Mouse (Mus musculus): ENCODE results near the gene Arid4a.
"Not testable (repeated sequence)": the region's sequence is repeated elsewhere in the genome, so short reads cannot be mapped to it uniquely, and the experiment has no call there.

Arid4a gene

DNA sequence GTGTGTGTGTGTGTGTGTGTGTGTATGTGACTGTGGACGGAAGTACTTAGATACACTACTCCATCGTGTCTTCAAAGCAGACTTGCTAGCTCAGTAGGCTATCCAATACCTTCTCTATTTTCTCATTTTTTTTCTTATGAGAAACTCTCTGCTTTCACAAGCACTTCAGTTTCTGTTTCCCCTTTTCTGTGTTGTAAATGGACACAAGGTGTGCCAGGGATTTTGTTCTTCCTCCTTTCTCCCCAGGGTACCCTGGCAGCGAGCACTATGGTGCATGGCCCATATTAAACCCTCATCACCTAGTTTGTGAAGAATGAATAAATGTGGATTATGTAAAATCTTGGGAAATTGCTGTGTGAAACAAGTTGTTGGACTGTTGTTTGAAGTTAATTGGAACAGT, 39.7 kb downstream of the Arid4a start:
- no peak for DNase-seq

DNA sequence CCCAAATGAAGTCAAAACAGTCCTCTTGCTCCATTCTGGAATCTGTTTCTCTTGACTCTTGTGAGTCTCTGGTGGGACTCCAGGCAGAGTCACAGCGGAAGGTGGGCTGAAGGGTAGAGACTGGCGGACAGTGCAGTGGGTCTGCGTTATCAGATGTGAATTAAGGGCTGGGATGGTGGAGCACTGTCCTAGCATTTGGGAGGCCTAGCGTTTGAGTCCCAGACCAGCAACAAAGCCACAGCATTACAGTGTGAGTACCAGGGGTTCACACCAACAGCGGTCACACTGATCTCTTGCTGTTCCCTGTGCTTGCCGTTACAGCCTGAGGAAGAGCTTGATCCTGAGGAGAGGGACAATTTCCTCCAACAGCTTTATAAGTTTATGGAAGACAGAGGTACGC, 44.0 kb downstream of the Arid4a start:
- DNase-seq, result no peak

DNA sequence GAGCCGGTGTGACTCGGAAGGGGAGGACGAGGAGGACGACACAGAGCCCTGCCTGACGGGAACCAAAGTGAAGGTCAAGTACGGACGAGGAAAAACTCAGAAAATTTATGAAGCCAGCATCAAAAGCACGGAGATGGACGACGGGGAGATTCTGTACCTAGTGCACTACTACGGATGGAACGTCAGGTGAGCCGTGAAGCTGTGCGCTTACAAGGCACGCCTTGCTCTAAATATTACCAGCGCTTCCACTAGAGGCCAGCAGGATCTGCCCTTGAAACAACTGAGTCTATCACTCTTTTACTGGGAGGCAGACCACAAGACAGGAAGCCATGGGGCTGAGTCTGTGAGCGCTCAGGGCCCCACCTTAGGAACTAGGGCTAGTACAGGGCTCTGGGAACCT, 54.1 kb downstream of the Arid4a start:
- DNase-seq, result no peak

DNA sequence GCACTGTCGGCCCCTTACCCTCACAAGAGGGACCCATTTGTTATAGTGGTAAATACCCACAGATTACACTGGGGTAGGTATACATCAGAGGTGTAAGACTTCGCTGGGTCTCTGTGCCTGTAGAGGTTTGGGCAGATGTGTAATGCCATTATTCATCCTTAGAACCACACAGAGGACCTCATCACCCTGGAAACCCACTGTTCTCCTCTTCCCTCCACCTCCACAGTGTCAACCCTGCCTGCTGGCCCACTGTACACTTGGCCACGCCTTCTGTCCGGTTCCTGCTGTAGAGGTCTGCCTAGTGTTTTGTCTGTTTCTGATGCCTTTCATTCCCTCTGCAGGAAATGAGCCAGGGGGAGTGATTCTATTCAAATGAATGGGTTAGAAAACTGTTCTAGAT, 56.3 kb downstream of the Arid4a start:
- DNase-seq, result no peak

DNA sequence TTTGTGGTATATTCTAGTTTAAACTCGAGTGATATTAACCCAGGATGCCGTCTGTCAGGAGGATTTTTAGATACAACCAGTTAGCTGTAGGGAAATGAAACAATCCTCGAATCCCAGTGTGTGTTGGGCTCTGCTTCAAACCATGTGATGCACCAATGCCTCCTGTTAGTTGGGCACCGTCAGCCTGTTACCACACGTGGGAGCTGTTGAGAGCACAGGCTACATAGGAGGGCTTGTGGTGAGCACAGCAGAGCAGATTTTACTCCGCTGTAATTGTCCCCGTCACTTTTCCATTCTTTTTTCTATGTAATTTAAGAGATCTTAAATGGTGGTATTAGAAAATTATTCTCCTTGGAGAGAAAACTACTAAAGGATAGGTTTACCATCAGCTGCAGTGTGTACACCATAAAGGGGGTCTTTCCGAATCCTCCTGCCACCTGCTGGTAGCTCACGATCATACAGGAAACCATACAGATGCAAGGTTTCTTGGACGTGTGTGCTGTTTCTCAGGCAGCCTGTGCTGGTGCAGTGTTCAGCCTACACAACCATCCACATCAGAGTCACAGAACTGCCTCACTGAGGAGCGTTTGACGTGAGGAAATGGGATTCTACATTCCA, 57.4 kb downstream of the Arid4a start:
- DNase-seq, result peak; percentile 46

DNA sequence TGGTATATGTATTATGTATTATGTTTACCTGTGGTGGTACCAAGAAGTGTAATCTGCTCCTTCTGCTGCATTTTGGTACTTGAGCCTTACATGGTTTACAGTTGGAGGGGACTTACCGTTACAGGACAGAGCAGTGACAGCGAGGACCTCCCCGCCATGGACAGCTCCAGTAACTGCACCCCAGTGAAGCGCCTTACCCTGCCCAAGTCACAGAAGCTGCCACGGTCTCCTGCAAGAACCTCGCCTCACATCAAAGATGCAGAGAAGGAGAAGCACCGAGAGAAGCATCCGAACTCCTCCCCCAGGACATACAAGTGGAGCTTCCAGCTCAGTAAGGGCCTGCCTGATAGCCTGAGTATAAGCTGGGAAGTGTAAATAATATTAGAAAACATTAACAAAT, 70.5 kb downstream of the Arid4a start:
- no peak for DNase-seq

DNA sequence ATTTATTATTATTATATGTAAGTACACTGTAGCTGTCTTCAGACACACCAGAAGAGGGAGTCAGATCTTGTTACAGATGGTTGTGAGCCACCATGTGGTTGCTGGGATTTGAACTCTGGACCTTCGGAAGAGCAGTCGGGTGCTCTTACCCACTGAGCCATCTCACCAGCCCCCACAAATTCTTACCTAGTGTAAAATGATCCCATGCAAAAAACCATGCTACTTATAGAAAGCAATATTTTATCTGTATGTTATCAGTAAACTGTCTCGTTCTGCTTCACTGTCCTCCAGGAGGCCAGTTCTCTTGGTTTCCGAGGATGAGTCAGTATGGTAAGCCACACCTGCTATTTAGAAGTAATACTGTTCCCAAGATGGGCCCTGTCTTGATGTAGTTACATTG, 88.5 kb downstream of the Arid4a start:
- not testable (repeated sequence) for DNase-seq

DNA sequence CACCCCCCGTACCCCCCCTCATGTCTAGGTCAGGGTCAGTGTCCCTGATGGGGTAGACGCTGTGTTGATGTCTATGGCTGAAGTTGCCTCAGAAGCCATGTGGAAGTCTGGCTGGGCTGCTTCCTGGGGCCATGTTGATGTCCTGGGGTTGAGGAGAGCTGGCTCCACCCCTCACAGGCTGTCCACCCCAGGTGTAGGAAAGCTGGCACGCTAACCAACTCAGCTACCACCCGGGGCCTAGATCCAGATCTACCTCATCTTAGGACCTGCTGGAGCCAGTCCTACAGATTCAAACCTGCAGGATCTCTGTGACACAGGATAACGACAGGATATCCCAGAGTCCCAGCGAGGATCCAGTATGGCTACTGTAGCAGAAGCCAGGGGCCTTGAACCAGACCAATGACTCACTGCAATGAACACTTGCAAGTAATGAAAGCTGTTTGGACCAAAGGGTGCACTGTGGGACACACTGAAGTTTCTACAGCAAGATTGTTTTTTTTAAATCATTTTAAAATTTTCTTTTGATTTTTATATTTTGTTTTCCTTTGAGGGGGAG, 91.5 kb downstream of the Arid4a start:
- no peak for DNase-seq

DNA sequence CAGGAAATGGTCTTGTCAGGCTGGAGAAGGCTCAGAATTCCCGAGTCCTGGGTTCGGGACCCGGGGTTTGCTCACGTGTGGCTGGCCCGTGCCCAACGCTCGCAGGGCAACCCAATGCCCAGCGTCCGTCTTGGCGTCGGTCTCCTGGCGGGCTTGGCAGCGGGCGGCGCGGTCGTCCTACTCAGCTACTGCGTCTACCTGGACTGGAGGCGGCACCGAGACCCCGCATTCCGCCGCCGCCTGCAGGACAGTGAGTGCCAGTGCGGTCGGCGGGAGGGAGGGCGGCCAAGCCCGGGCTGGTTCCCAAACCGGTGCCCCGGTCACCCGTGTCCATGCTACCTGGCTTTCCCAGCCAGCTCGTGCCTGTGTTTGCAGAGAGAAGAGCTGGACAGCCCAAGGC, 95.5 kb downstream of the Arid4a start, which contains the start of gene Tomm20l:
TSS of gene Tomm20l (plus strand) at position 98 of the 400 bp plus-strand sequence.
- DNase-seq, result peak; percentile 77

DNA sequence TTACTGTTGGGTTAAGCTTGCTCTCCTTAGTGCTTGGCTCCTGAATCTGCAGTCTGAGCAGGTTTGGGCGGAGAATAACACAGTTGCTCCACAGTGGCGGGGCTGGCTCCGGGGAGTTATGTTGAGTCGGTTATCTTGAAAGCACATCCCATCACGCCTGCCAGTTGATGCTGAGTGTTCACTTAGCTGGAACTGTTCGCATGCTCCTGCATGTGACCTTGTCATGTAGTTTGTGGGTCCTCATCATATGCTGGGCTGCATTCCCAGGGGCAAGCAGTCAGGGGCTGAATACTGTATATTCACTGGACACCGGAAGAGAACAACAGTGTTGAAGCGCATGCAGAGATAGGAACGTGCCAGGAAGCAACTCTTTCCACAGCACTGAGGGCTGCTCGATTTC, 97.3 kb downstream of the Arid4a start:
- no peak for DNase-seq

DNA sequence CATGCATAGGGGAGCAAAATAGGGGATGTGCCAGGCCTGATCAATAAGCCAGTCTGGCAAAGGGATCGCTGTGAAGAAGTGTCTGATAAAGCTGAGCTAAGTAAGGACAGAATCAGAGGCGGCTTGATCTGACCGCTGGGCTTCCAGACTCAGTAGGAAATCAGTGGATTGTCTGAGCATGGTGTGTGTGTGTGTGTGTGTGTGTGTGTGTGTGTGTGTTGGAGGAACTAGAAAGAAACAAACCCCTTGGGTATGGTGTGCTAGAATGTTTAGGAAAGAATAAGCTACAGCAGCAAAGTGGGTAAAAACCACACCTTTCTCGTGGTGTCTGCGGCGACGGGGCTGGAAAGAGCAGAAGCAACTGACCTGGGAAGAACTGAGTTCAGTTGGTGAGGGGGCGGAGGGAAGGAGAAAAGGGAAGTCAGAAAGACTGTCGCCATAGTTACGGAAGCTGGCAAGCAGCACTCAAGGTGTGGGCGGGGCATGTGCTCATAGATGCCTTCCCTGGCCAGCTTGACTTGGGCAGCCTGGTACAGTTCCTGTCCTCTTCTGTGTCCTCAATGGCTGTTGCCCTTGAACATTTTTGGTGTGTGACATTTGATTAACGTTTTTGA, 98.0 kb downstream of the Arid4a start:
- peak; percentile 68 for DNase-seq

DNA sequence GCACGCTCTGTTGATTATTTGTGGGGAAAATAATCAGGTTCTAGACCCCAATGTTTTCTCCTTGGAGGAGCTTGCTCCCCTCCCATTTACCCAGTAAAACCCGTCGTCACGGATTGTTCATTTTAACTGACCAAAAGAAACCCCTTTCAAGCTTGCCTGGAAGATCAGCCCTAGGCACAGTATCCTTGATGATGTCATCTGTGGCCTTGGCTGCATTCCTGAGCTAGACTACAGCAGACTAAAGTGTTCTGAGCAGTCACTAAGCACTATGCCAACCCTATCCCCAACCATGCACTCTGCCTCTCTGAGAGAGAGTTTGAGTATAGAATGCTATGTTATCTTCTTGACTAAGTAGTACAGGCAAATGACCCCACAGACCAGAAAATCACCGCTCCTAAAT, 100.6 kb downstream of the Arid4a start:
- no peak for DNase-seq

DNA sequence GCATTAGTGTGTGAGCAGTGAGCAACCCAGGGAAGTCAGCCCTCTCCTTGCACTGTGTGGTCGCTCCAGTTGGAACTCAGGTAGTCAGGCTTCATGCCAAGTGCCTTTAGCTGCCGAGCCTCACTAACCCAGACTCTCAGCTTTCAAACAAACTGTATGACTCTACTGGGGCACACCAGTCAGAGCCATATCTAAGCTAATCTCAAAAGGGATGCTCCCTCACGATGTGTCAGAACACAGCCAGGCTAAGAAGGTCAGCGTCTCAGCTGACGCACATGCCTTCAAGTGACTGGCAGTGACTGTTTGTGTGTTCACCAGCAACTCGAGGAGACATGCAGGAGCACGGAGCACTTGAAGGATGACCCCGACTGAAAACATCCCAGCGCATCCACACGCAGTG, 106.9 kb downstream of the Arid4a start:
- no peak for DNase-seq

DNA sequence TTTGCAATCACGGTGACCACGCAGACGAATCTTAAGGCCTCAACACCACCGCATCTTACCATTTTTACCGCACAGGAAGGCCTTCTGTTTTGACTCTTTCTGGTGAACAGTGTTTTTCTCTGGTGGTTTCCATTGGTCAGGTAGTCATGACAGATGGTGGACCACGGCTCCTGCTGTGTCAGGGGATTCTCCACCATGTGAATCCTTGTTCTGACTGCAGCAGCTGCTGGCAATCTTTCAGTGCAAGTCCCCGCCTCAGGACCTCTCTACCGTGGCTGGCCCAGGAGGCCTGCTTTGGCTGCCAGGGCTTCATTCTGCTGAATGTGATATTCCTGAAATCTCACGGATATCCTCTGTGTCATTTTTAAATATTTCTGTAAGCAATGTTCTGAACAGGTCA, 107.5 kb downstream of the Arid4a start:
- DNase-seq, result no peak

DNA sequence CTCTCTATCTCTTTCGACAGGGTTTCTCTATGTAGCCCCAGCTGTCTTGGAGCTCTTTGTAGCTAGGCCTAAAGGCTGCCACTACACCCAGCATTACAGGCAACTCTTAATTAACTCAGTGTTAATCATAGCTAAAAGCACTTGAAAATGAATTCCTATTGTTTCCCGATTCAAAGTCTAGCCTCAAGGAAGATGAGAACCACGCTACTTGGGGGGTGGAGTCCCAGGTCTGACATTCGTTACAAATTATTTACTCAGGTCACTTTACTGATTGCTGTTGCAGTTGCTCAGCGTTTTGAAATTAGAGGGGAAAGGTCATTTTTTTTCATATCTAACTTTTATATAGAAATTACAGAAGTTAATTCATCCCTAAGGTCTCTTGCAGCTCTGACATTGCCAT, 119.8 kb downstream of the Arid4a start:
- no peak for DNase-seq

DNA sequence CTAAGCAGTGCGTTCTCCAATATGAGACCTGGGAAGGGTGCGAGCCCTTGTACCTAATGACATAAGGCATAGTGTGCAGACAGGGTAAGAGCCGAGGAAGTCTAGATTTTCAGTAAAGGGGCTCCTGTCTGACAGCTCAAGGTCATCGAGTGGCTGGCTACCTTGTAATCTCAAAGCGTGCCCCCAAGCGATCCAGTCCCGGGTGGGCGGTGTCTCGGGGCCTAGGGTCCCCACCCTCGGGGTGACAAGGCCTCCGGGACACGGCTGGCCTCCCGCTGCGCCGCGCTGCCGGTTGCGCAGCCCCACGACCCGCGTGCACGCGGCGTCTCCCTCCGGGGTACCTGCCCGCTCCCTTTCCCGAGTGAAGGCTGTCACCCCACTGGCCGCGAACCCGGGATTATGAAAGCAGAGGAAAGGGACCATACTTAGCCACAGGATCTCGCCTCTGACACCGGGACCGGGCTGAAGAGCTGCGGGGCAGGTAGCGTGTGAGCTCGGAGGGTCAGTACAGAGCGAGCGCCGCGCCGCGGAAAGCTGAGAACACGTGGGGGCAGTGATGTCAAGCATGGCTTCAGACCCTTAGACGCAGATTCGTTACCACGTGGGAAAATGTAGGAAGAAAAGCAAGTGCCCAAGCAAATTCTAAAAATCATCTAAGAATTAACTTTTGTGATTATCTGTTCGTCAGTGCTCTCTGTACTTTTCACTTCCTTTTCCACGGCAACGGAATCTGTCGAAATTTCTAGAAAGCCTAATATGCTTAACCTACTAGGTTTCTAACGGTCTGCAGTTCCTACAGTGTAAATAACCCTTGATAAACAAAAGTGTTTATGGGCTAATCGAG, 120.6 kb downstream of the Arid4a start, which contains the start of the genes Timm9 and 2700049A03Rik:
TSS of gene Timm9 (minus strand) at position 555 of the 844 bp plus-strand sequence.
TSS of gene 2700049A03Rik (plus strand) at position 719 of the 844 bp plus-strand sequence.
- peak; percentile 83 for DNase-seq

DNA sequence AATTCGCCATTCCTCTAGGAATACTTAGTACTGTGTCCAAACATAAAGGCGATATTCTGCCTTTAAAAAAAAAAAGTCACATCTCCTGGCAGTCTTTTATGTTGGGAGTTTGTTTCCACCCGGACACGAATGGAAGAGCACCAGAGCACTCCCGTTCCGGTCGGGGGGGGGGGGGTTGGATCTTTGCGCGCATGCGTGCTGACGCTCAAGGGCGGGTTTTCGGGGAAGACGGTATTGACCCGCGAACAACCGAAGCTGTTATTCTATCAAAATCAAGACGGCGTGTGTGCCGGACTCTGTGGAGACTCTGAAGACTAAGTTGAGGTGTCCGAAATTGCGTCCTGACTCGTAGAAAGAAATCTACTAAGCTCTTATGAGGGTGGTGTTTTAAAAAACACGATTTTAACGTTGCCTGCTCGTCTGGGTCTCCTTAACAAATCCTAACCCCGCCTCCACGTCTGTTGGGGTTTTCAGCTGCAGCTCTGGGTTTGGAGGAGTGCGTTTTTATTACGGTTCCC, 121.2 kb downstream of the Arid4a start:
- peak; percentile 92 for DNase-seq

DNA sequence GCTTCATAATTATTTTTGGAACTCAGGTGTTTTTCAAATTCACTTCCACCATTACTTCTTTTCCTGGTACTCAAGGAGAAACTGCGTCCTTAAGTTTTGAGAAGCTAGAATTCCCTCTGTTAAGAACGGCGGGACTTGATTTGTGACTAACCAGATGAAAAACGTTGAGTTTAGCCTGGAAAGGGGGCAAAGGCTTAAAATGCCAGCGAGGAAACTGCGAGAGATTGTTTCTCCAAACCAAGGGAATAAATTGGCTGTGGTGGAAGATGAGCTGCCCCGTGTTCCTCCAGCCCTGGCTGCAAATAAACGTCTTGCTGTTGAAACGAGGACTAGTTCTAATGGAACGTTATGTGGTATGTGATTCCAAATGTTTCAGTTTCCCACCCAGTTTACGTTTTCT, 121.9 kb downstream of the Arid4a start:
- no peak for DNase-seq

DNA sequence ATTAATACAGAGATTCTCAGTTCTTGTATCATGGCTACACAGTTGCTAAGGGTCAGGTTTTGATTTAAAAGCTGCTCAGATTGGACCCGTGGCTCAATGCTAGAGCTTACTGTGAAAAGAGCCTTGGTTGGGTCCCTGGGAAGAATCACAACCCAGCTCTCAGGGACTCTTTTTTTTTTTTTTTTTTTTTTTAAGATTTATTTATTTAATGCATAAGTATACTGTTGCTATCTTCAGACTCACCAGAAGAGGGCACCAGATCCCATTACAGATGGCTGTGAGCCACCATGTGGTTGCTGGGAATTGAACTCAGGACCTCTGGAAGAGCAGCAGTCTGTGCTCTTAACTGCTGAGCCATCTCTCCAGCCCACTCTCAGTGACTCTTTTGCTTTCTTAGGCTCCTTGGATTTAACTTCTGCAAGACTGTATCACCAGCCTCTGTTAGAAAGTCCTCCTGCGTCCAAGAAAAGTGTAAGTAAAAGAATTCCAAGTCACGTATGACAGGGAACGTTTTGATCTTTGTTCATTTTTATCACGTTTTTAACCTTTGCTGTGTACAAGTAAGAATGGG, 123.6 kb downstream of the Arid4a start:
- no peak for DNase-seq

DNA sequence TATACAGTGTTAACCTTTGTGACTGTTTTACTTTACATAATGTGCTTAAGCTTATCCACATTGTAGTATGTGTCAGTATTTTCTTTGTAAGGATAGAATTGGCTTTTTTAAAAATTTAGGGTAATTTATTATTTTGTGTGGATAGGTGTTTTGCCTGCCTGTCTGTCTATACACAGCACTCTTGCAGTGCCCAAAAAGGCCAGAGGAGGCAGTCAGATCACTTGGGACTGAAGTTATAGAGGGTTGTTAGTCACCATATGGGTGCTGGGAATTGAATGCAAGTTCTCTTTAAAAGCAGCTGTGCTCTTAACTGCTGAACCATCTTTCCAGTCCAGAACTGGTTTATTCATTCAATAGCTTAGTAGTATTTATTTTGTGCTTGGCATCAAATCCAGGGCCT, 125.4 kb downstream of the Arid4a start:
- no peak for DNase-seq

DNA sequence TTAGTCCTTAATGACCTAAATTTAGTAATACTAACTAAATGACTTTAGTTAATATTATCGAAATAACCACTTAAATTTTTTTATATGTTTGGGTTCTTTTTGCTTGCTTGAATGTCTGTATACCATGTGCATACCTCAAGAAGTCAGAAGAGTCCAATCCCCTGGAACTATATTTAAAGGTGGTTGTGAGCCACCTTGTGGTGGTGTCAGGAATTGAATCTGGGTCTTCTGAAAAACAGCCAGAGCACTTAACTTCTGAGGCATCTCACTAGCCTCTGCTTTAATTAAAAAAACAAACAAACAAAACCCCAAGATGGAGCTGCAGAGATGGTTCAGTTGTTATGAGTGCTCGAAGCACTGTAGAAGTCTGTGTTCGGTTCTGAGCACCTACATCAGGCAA, 131.9 kb downstream of the Arid4a start:
- peak; percentile 64 for DNase-seq
